Mouse (Mus musculus) kidney, embryonic 14.5 days (tissue): ENCODE results near the gene Naga. TPM values are rescaled to one million over a fixed set of nuclear protein-coding genes. Genes with fewer than 3 reads are reported as not detected.

Experiments used
- ATAC-seq: fragments of 200-750 bp; cut with Nextera tagmentation; 2 replicates; pipeline ENCODE4 v1.8.0; 2017; ENCODE audit warnings: moderate number of reproducible peaks, mild to moderate bottlenecking, moderate TSS enrichment, moderate library complexity; ENCODE audit not compliant: low FRiP score, low TSS enrichment
- H3K27ac ChIP-seq: fragments of 300-500 bp; sonication (generic); 2 replicates; pipeline ENCODE4 v1.5.1; 2014; ENCODE audit warnings: low read depth, mild to moderate bottlenecking, low read length, moderate library complexity, mixed read lengths
- H3K27me3 ChIP-seq: fragments of 300-500 bp; sonication (generic); 2 replicates; pipeline ENCODE4 v1.6.1; 2014; ENCODE audit warnings: mild to moderate bottlenecking, low read length; ENCODE audit not compliant: control insufficient read depth, insufficient read depth
- H3K36me3 ChIP-seq: fragments of 300-500 bp; sonication (generic); 2 replicates; pipeline ENCODE4 v1.6.1; 2014; ENCODE audit warnings: low read length, mixed read lengths; ENCODE audit not compliant: control insufficient read depth, insufficient read depth
- H3K4me1 ChIP-seq: fragments of 300-500 bp; sonication (generic); 2 replicates; pipeline ENCODE4 v1.6.1; 2014; ENCODE audit warnings: low read length, mixed read lengths; ENCODE audit not compliant: control insufficient read depth, insufficient read depth
- H3K4me2 ChIP-seq: fragments of 300-500 bp; sonication (generic); replicated peaks from 2 replicates; pipeline ENCODE4 v1.6.1; 2014; ENCODE audit warnings: low read depth, mild to moderate bottlenecking, low read length
- H3K4me3 ChIP-seq: fragments of 300-500 bp; sonication (generic); 2 replicates; pipeline ENCODE4 v1.5.1; 2014; ENCODE audit warnings: mild to moderate bottlenecking, low read length
- H3K9ac ChIP-seq: fragments of 300-500 bp; sonication (generic); 2 replicates; pipeline ENCODE4 v1.6.1; 2014; ENCODE audit warnings: low read depth, mild to moderate bottlenecking, low read length, moderate library complexity
- H3K9me3 ChIP-seq: fragments of 300-500 bp; sonication (generic); 2 replicates; pipeline ENCODE4 v1.6.1; 2016; ENCODE audit warnings: low read length; ENCODE audit not compliant: control insufficient read depth
- WGBS: fragments of 180-500 bp; shearing (Covaris S2); extraction: QIAGEN DNeasy Blood & Tissue Kit; methylation state at CpG from one replicate; pipeline ENCODE4 v1.1.7; 2014; 5-methylcytosine and 5-hydroxymethylcytosine counted together
- polyA plus RNA-seq: library from polyadenylated mRNA; unstranded; fragments of >200 nt; fragmentation: Nextera tagmentation; extraction: Ambion mirVana; gene quantifications from 2 replicates; pipeline ENCODE4 v1.2.1, GENCODE M21; 2014

Gene Naga
- polyA plus RNA-seq, 1 experiment from 2014 or later, result 57.3 TPM

DNA sequence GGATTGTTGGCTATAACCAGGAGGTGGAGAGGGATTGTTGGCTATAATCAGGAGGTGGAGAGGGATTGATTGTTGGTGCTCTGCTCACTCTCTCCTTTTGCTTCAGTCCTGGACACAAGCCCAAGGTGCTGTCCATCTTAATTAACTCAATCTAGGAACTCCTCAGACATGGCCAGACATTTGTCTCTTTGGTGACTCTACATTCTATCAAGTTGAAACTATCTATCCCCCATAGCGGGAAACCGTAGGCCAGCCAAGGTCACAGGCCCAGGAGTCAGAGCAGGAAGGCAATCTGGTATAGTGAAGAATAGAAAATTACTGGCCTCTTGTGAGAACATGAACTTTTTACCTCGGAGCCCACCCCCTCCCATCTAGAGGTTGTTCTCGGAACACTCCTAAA lies 23.5 kb upstream of the Naga start:
- Histone ChIP-seq H3K4me2 (no peak overlapping the region), H3K27me3 (no peaks in the 10 kb centered on the region), H3K4me1 (0 out of 2 replicates have a peak, but pooled peaks cover 5% of the 10 kb centered on the region), H3K36me3 (no peaks in the 10 kb centered on the region), H3K9me3 (no peaks in the 10 kb centered on the region), H3K9ac (no peak overlapping the region), H3K4me3 (no peak overlapping the region), H3K27ac (no peak overlapping the region)
- 66% methylated on average over 3 of the region's 4 CpGs for WGBS
- ATAC-seq, result 0 out of 2 replicates have a peak, but pooled peaks have one; percentile 32

DNA sequence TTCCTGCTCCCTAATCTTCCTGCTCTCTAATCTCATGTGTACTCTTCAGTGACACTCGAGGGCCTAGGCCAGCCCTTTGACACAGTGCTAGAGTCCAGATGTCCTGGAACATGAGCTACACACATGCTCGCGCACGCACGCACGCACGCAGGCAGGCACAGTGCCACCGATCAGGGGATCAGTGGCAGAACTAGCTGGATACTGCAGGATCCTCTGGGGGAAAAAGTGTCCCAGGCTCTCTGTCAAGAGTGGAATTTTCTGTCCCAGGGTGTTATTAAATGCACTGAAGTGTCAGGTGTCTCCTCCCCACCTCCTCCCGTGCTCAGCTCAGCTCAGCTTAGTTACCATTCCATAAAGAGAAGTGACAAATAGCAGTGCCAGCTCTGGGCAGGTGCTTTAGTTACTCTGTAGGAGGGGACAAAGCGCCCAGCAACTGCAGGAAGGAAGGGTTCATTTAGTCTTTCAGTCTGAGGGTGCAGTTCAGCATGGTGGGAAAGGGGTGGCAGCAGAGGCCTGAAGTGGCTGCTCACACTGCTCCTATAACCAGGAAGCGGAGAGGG lies 22.8 kb upstream of the Naga start:
- peak; percentile 66 for ATAC-seq
- no peak overlapping the region for H3K9ac ChIP-seq

GRCm38 (mm10) chr15:82358431-82359260 lies 19.9 kb upstream of the Naga start:
- H3K9ac ChIP-seq, result no peak overlapping the region
- no peaks in the 10 kb centered on the region for H3K27me3 ChIP-seq
- no peak overlapping the region for H3K4me3 ChIP-seq
- H3K4me2 ChIP-seq, result no peak overlapping the region
- H3K27ac ChIP-seq, result 0 out of 2 replicates have a peak overlapping the region, but pooled peaks have one; percentile 51
- H3K4me1 ChIP-seq, result 0 out of 2 replicates have a peak, but pooled peaks cover 5% of the 10 kb centered on the region
- H3K9me3 ChIP-seq, result no peaks in the 10 kb centered on the region
- no peak for ATAC-seq
- no peaks in the 10 kb centered on the region for H3K36me3 ChIP-seq
- WGBS, result 55% methylated on average over 22 of the region's 22 CpGs

More for the DNA sequence above, 22.8 kb upstream of the Naga start:
- H3K4me2 ChIP-seq, result no peak overlapping the region
- 67% methylated on average over 11 of the region's 11 CpGs for WGBS
- H3K9me3 ChIP-seq, result no peaks in the 10 kb centered on the region
- no peak overlapping the region for H3K4me3 ChIP-seq
- no peaks in the 10 kb centered on the region for H3K27me3 ChIP-seq
- 0 out of 2 replicates have a peak, but pooled peaks cover 5% of the 10 kb centered on the region for H3K4me1 ChIP-seq
- H3K36me3 ChIP-seq, result no peaks in the 10 kb centered on the region
- H3K27ac ChIP-seq, result peak overlapping the region; percentile 30; the same call in 1 of the 2 replicates

DNA sequence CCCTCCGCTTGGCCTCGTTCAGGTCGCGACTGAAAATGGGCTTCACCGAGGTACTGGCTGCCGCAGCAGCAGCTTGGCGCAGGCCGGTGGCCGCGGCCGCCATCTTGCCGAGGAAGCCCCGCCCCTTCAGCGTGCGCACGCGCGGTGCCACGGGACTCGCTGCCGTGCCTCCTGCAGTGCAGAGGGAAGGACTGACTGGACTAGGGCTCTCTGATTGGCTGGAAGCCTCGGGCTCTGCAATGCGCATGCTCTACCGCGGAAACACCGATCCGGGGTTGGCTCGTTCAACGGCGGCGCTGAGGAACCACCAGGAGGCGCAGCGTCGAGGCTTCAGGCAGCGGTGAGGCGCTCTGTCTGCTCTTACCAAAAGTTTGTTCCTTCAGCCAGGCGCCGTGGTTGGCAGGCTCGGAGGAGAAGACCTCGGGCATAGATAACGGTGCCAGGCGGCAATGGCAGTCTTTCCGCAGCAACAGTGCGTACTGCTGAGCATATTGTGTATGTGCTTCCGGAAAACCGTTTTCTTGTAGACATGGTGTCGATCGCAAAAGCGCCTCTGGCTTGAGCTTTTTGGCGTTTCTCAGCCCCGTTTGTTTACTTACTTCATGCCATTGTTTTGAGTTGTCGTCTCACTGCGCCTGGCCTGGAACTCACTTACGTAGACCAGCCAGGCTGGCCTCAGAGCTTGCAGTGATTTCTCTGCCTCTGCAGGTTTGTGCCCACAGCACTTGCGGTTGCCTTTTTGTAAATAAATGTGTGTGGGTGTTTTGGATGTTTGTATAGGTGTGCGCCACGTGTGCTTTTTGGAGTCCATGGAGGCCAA lies 15.6 kb upstream of the Naga start, which contains the start of gene Ndufa6:
Gene Ndufa6 (minus strand): TSS at position 197 of the 820 bp plus-strand sequence.
- 1% methylated on average over 57 of the region's 57 CpGs for WGBS
- ATAC-seq, result peak; percentile 99

GRCm38 (mm10) chr15:82353745-82354113 lies 15.0 kb upstream of the Naga start:
- peak; percentile 26; the same call in 1 of the 2 replicates for ATAC-seq
- WGBS, result under 1% methylated on average over 23 of the region's 23 CpGs
- H3K27me3 ChIP-seq, result no peaks in the 10 kb centered on the region

More for the DNA sequence above, 15.6 kb upstream of the Naga start, which contains the start of gene Ndufa6:
- H3K27me3 ChIP-seq, result no peaks in the 10 kb centered on the region
- peaks cover 17% of the 10 kb centered on the region for H3K4me1 ChIP-seq
- H3K4me3 ChIP-seq, result peak within 1 kb of the TSS; percentile 85
- peak within 1 kb of the TSS; percentile 96 for H3K9ac ChIP-seq
- H3K9me3 ChIP-seq, result no peaks in the 10 kb centered on the region
- peaks cover 15% of the 10 kb centered on the region for H3K36me3 ChIP-seq
- H3K27ac ChIP-seq, result peak within 1 kb of the TSS; percentile 82
- H3K4me2 ChIP-seq, result peak within 1 kb of the TSS; percentile 89

DNA sequence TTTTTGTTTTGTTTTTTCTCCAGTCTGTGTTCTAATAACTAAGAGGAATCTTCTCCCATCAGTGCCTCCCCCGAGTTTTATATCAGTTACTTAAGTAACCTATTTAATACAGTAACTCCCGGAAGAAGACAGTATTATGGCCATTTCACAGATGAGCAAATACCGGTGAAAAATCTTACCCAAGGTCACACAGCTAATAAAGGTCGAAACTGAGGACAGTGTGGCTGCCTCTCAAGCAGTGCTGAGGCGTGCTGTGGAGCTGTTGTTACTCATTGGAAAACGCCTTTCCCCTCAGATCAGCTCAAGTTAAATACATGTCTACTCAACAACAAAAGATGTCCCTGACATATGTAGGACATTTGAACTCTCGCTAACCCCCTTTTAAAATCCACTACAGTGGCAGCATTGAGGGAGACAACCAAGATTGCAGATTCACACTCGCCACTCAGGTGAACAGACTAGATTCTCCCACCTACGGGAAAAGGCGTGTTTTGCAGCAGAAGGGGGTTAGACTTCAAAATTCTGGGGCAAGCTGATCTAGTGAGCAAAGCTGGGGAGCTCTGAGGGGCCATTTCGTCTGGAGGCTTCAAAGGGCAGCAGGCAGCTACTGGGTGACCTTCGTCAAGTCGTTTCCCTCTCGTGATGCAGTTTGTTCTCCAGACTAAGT lies 14.5 kb upstream of the Naga start:
- H3K27me3 ChIP-seq, result no peaks in the 10 kb centered on the region
- H3K36me3 ChIP-seq, result peaks cover 26% of the 10 kb centered on the region
- peak overlapping the region; percentile 89 for H3K4me2 ChIP-seq
- H3K9ac ChIP-seq, result peak overlapping the region; percentile 96
- peak overlapping the region; percentile 85 for H3K4me3 ChIP-seq
- H3K27ac ChIP-seq, result peak overlapping the region; percentile 44; the same call in 1 of the 2 replicates
- WGBS, result 26% methylated on average over 14 of the region's 14 CpGs
- H3K4me1 ChIP-seq, result peaks cover 12% of the 10 kb centered on the region
- ATAC-seq, result no peak
- H3K9me3 ChIP-seq, result no peaks in the 10 kb centered on the region

More at GRCm38 (mm10) chr15:82353745-82354113, 15.0 kb upstream of the Naga start:
- Histone ChIP-seq H3K4me2 (peak overlapping the region; percentile 89), H3K4me1 (peaks cover 14% of the 10 kb centered on the region), H3K27ac (peak overlapping the region; percentile 44), H3K36me3 (peaks cover 21% of the 10 kb centered on the region), H3K9ac (peak overlapping the region; percentile 96), H3K9me3 (no peaks in the 10 kb centered on the region), H3K4me3 (peak overlapping the region; percentile 85)

- Histone ChIP-seq H3K4me2 (no peak overlapping the region), H3K4me1 (peaks cover 20% of the 10 kb centered on the region), H3K36me3 (peaks cover 31% of the 10 kb centered on the region), H3K27me3 (no peaks in the 10 kb centered on the region), H3K9ac (0 out of 2 replicates have a peak overlapping the region, but pooled peaks have one; percentile 18), H3K4me3 (no peak overlapping the region), H3K27ac (no peak overlapping the region), H3K9me3 (no peaks in the 10 kb centered on the region)
- ATAC-seq, result no peak
- WGBS, result 72% methylated on average over 3 of the region's 3 CpGs
These were observed 12.8 kb upstream of the Naga start for GRCm38 (mm10) chr15:82351480-82351879.

GRCm38 (mm10) chr15:82350349-82350748 lies 11.6 kb upstream of the Naga start:
- WGBS, result 90% methylated on average over 4 of the region's 4 CpGs
- Histone ChIP-seq H3K4me3 (no peak overlapping the region), H3K9ac (no peak overlapping the region), H3K27me3 (no peaks in the 10 kb centered on the region), H3K9me3 (no peaks in the 10 kb centered on the region), H3K4me1 (peaks cover 20% of the 10 kb centered on the region), H3K4me2 (no peak overlapping the region), H3K36me3 (peaks cover 31% of the 10 kb centered on the region), H3K27ac (no peak overlapping the region)
- no peak for ATAC-seq
